Comparison of ENCODE assay signal across 8 mouse cellular contexts in genomic region chr9:72652961-72653360, GRCm38 (mm10). TPM values are rescaled to one million over a fixed set of nuclear protein-coding genes. Genes with fewer than 3 reads are reported as not detected.
DNase-seq lines count a peak whose midpoint lies in the region; ATAC-seq and TF ChIP-seq lines count a peak whose summit lies in the region.

No protein-coding gene starts in this region.

- DNase-seq in kidney, adult 2 months, result no peak
- DNase-seq in liver, postnatal 0 days, result no peak
- no peak for DNase-seq in frontal cortex, postnatal 10 days (ENCODE audit: low spot score in 2 of 2)
- DNase-seq in adrenal gland, adult 8-10 months, result no peak
- no peak for DNase-seq in left cerebral cortex, adult 11 months (ENCODE audit: low spot score)

- no peaks in the 10 kb centered on the region for H3K36me3 ChIP-seq in kidney, embryonic 14.5 days (ENCODE audit: control insufficient read depth, insufficient read depth, low read length)
- no peaks in the 10 kb centered on the region for H3K36me3 ChIP-seq in kidney, adult 2 months (ENCODE audit: control insufficient read depth, insufficient read depth, low read length)
- no peaks in the 10 kb centered on the region for H3K36me3 ChIP-seq in embryonic facial prominence, embryonic 15.5 days
- H3K36me3 ChIP-seq in heart, embryonic 16.5 days (ENCODE audit: control insufficient read depth, insufficient read depth), result no peaks in the 10 kb centered on the region
- H3K36me3 ChIP-seq in liver, postnatal 0 days (replicated peaks; ENCODE audit: insufficient read depth, low read length), result no peaks in the 10 kb centered on the region

- 0 out of 2 replicates have a peak overlapping the region, but pooled peaks have one; percentile 42 for H3K9ac ChIP-seq in kidney, embryonic 14.5 days (ENCODE audit: low read depth, low read length)
- H3K9ac ChIP-seq in embryonic facial prominence, embryonic 15.5 days, result no peak overlapping the region
- no peak overlapping the region; the same call in 1 of the 2 replicates for H3K9ac ChIP-seq in heart, embryonic 16.5 days (ENCODE audit: low read length)
- no peak overlapping the region for H3K9ac ChIP-seq in liver, postnatal 0 days (replicated peaks)

- H3K27me3 ChIP-seq in kidney, embryonic 14.5 days (ENCODE audit: control insufficient read depth, insufficient read depth, low read length), result no peaks in the 10 kb centered on the region
- H3K27me3 ChIP-seq in kidney, adult 2 months (replicated peaks; ENCODE audit: control insufficient read depth, insufficient read depth, low read length), result no peaks in the 10 kb centered on the region
- H3K27me3 ChIP-seq in embryonic facial prominence, embryonic 15.5 days, result no peaks in the 10 kb centered on the region
- H3K27me3 ChIP-seq in heart, embryonic 16.5 days (ENCODE audit: control insufficient read depth, insufficient read depth, low read length), result no peaks in the 10 kb centered on the region
- H3K27me3 ChIP-seq in liver, postnatal 0 days (ENCODE audit: insufficient read depth, low read length), result no peaks in the 10 kb centered on the region

- TF ChIP-seq CTCF in kidney, adult 2 months (conservative IDR thresholded peaks at IDR 0.05; ENCODE audit: insufficient read depth, insufficient read length, low read depth, low read length), result no peak
- no peak for TF ChIP-seq CTCF in liver, postnatal 0 days (IDR thresholded peaks at IDR 0.05; ENCODE audit: low read depth)

- peak; percentile 89 for ATAC-seq in kidney, embryonic 14.5 days (ENCODE audit: low FRiP score, low TSS enrichment)
- ATAC-seq in embryonic facial prominence, embryonic 15.5 days (ENCODE audit: insufficient number of reproducible peaks, low FRiP score, low TSS enrichment, low read depth), result peak; percentile 87
- peak; percentile 55 for ATAC-seq in heart, embryonic 16.5 days (replicated peaks; ENCODE audit: extremely low read depth, insufficient read depth, low FRiP score)
- ATAC-seq in liver, postnatal 0 days, result peak; percentile 59; the same call in 1 of the 2 replicates

- peak overlapping the region; percentile 87 for H3K27ac ChIP-seq in kidney, embryonic 14.5 days (ENCODE audit: low read depth, low read length)
- no peak overlapping the region for H3K27ac ChIP-seq in kidney, adult 2 months (ENCODE audit: insufficient read depth, low read depth, low read length)
- H3K27ac ChIP-seq in embryonic facial prominence, embryonic 15.5 days (replicated peaks), result peak overlapping the region; percentile 94
- peak overlapping the region; percentile 74 for H3K27ac ChIP-seq in heart, embryonic 16.5 days (ENCODE audit: low read length)
- no peak overlapping the region for H3K27ac ChIP-seq in liver, postnatal 0 days (ENCODE audit: low read depth)

- H3K4me3 ChIP-seq in kidney, embryonic 14.5 days (ENCODE audit: low read length), result 0 out of 2 replicates have a peak overlapping the region, but pooled peaks have one; percentile 6
- no peak overlapping the region for H3K4me3 ChIP-seq in kidney, adult 2 months (ENCODE audit: insufficient read depth, low read depth, low read length)
- H3K4me3 ChIP-seq in embryonic facial prominence, embryonic 15.5 days (replicated peaks), result 0 out of 2 replicates have a peak overlapping the region, but pooled peaks have one; percentile 6
- H3K4me3 ChIP-seq in heart, embryonic 16.5 days (ENCODE audit: low read length), result no peak overlapping the region; the same call in 1 of the 2 replicates
- no peak overlapping the region for H3K4me3 ChIP-seq in liver, postnatal 0 days (ENCODE audit: low read depth, low read length)

- peak overlapping the region; percentile 21 for H3K4me2 ChIP-seq in kidney, embryonic 14.5 days (replicated peaks; ENCODE audit: low read depth, low read length)
- H3K4me2 ChIP-seq in embryonic facial prominence, embryonic 15.5 days (replicated peaks), result peak overlapping the region; percentile 32
- peak overlapping the region; percentile 55 for H3K4me2 ChIP-seq in heart, embryonic 16.5 days (ENCODE audit: low read depth, low read length)
- no peak overlapping the region for H3K4me2 ChIP-seq in liver, postnatal 0 days (ENCODE audit: low read depth, low read length)

- 10% methylated on average over 8 of the region's 8 CpGs for WGBS in kidney, embryonic 14.5 days
- WGBS in kidney, adult 2 months, result 48% methylated on average over 8 of the region's 8 CpGs
- WGBS in embryonic facial prominence, embryonic 15.5 days, result 11% methylated on average over 8 of the region's 8 CpGs
- WGBS in heart, embryonic 16.5 days, result 28% methylated on average over 8 of the region's 8 CpGs
- WGBS in liver, postnatal 0 days (ENCODE audit: insufficient replicate concordance), result 38% methylated on average over 8 of the region's 8 CpGs

- H3K4me1 ChIP-seq in kidney, embryonic 14.5 days (ENCODE audit: control insufficient read depth, insufficient read depth, low read length), result peaks cover 22% of the 10 kb centered on the region; the same call in 1 of the 2 replicates
- peaks cover 7% of the 10 kb centered on the region; the same call in 1 of the 2 replicates for H3K4me1 ChIP-seq in kidney, adult 2 months (ENCODE audit: control insufficient read depth, insufficient read depth, low read length)
- peaks cover 33% of the 10 kb centered on the region for H3K4me1 ChIP-seq in embryonic facial prominence, embryonic 15.5 days
- H3K4me1 ChIP-seq in heart, embryonic 16.5 days (ENCODE audit: control insufficient read depth, insufficient read depth, low read length), result peaks cover 36% of the 10 kb centered on the region
- peaks cover 20% of the 10 kb centered on the region for H3K4me1 ChIP-seq in liver, postnatal 0 days (ENCODE audit: insufficient read depth)

- TF ChIP-seq EP300 in liver, postnatal 0 days (IDR thresholded peaks at IDR 0.05; ENCODE audit: low read depth), result no peak

- TF ChIP-seq POLR2A in kidney, adult 2 months (IDR thresholded peaks at IDR 0.05; ENCODE audit: low read depth, low read length), result no peak

- no peaks in the 10 kb centered on the region for H3K9me3 ChIP-seq in kidney, embryonic 14.5 days (ENCODE audit: control insufficient read depth, low read length)
- H3K9me3 ChIP-seq in embryonic facial prominence, embryonic 15.5 days (replicated peaks), result no peaks in the 10 kb centered on the region
- no peaks in the 10 kb centered on the region for H3K9me3 ChIP-seq in heart, embryonic 16.5 days (replicated peaks; ENCODE audit: control insufficient read depth, low read length)
- H3K9me3 ChIP-seq in liver, postnatal 0 days (ENCODE audit: low read length), result no peaks in the 10 kb centered on the region

RNA-seq across cellular contexts. Expression of gene Nedd4, which starts 9.2 kb away (rescaled TPM):
- 448 and 806 TPM in 2 replicates for polyA plus RNA-seq in kidney, embryonic 14.5 days (2014; fragmentation: Nextera tagmentation; extraction: Ambion mirVana)
- 104 and 118 TPM in 2 replicates for polyA plus RNA-seq in kidney, adult 2 months (2012; rRNA removed)
- polyA plus RNA-seq in embryonic facial prominence, embryonic 15.5 days (2015; fragmentation: Nextera tagmentation; extraction: Ambion mirVana), result 541 and 546 TPM in 2 replicates
- 428 and 482 TPM in 2 replicates for polyA plus RNA-seq in heart, embryonic 16.5 days (2015; fragmentation: Nextera tagmentation; extraction: Ambion mirVana)
- polyA plus RNA-seq in liver, postnatal 0 days (2015; fragmentation: Nextera tagmentation; extraction: Ambion mirVana), result 56.7 and 70.3 TPM in 2 replicates
- 100 to 1,000 TPM; 380 to 518 (median 475) TPM for total RNA-seq in adrenal gland, adult 8-10 months (2022)

Comparison
In these comparisons a context has a peak if more than half of its experiments do, and no peak if none do; other contexts are left out.
1. H3K27ac ChIP-seq: peak in kidney, embryonic 14.5 days (single experiment), embryonic facial prominence, embryonic 15.5 days (single experiment) and heart, embryonic 16.5 days (single experiment); none in kidney, adult 2 months (single experiment) and liver, postnatal 0 days (single experiment).
2. H3K4me3 ChIP-seq: peak in kidney, embryonic 14.5 days (single experiment) and embryonic facial prominence, embryonic 15.5 days (single experiment); none in kidney, adult 2 months (single experiment), heart, embryonic 16.5 days (single experiment) and liver, postnatal 0 days (single experiment).
3. Peak in every context shown above with its lines, with median percentiles within 50 percentile points of each other: ATAC-seq.